Mouse (Mus musculus) cortical plate, adult 2 months (tissue): ENCODE results near the gene Trim6.
"Not testable (repeated sequence)": the region's sequence is repeated elsewhere in the genome, so short reads cannot be mapped to it uniquely, and the experiment has no call there.

Experiments used
- CTCF ChIP-seq: fragments of 200-500 bp; IDR thresholded peaks from 2 replicates; pipeline ENCODE4 v1.5.1; 2011; ENCODE audit warnings: mild to moderate bottlenecking, control low read depth, low read length; ENCODE audit not compliant: insufficient read depth; ENCODE audit errors: extremely low read depth
- POLR2A ChIP-seq: fragments of 200-500 bp; IDR thresholded peaks from 2 replicates; pipeline ENCODE4 v1.6.1; 2011; ENCODE audit warnings: mild to moderate bottlenecking, low read length, control low read depth; ENCODE audit not compliant: insufficient read depth; ENCODE audit errors: extremely low read depth

DNA sequence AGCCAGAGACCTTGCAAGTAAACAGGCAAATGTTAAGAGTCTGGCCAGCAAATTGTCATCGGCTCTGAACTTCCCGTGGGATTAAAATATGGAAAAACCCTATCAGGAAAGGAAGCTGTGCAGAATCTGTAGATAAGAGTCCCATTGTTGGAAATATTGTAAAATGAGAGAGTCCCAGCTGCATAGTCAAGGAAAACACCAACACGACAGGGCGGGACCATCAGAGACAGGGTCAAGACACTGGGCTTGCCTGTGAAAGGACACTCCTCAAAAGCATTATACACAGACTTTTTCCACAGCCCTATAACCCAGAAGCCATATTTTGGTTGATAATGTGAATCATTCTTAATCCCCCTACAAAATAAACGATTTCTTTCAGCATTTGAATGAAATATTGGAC, 46.7 kb downstream of the Trim6 start:
- not testable (repeated sequence) for TF ChIP-seq POLR2A, CTCF
